Mouse (Mus musculus) fat pad, adult 2 months (tissue): ENCODE data around the gene Gtf2i.

ENCODE experiments used
- DNase-seq: peaks from one replicate; pipeline ENCODE4 v3.0.0-alpha.2; 2011; ENCODE audit warnings: low read depth, low spot score; ENCODE audit errors: extremely low read depth

The Gtf2i gene

DNA sequence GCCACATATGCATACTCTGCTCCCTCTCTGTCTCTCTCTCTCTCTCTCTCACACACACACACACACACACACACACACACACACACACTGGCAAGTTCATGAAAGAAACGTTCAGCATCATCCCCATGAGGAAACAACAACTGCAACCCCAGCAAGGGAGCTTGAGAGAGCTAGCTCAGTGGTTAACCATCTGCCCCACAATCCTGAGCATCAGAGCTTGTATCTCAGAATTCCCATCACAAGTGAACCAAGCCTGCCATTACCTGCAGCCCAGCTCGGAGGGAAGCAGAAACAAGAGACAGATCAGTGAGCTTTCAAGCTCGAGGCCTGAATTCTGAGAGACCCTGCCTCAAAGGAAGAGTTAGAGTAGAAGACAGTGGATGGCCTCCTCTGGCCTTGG, 32.5 kb downstream of the Gtf2i start:
- DNase-seq: no peak

DNA sequence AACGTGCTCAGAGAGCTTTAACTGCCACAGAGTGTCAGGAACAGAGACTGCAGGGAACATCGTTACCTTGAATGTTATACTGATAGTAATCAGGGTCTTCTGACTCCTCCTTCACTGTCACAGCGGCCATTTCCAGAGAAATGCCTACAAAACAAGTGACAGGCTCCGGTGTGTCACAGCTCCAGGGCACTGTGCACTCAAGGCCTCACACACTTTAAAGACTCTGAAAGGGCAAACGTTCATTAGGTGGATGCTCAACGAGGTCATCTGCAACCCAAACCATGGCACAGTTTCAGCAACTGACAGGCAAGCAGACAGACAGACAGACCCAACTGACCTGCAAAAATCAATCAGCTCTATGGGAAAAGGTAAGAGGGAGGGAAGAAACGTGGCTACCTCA, 35.2 kb downstream of the Gtf2i start:
- no peak for DNase-seq

DNA sequence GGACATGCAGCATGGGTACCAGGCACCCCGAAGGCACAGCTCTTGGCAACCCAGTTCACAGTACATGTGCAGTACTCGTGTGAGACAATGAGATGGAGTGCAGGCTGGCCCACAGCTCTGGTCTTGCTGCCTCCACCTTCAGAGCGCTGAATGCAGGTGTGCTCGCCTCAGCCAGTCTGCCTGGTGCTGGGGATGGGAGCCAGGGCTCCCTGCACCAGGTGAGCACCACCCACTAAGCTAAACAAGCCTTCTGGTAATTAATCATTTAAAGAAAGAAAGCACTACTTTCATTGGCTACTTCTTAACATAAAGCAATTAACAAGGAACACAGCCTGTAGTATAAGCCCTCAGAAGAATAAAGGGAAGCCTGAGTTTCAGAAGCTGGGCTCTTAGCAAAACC, 37.5 kb downstream of the Gtf2i start:
- no peak for DNase-seq

DNA sequence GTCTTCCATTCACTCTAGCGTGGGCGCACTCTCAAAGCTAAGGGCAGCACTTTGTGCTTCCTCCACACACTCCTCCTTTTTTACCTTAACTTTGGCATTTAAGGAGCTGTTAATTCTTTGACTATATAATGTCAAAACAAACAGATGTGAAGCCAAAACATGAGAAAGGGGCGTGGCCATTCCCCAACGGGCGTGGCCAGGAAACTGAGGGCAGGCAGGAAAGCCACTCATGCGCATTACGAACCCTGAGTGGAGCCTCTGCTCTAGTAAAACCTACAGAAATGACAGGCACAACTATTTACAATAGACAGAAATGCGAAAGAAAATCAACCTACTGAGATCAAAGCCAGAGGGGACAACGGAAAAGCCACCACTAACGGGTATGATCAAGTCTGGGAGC, 39.0 kb downstream of the Gtf2i start:
- no peak for DNase-seq

DNA sequence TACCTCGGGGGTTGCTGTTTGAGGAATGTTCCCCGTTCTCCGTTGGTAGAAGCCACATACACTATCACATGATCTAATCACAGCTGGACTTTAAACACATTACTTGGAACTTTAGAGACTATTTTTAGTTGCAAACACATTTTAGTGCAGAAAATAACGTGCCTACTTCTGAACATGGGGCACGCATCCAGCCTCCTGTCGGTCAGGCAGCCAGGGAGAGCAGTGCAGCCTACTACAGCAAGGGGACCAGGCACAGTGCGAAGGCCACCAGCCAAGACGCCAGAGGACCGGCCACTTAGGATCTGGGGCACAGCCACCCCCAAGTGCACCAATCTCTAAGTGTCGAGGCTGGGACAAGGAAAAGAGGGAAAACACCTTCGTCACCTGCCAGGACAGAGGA, 39.5 kb downstream of the Gtf2i start:
- DNase-seq: no peak

DNA sequence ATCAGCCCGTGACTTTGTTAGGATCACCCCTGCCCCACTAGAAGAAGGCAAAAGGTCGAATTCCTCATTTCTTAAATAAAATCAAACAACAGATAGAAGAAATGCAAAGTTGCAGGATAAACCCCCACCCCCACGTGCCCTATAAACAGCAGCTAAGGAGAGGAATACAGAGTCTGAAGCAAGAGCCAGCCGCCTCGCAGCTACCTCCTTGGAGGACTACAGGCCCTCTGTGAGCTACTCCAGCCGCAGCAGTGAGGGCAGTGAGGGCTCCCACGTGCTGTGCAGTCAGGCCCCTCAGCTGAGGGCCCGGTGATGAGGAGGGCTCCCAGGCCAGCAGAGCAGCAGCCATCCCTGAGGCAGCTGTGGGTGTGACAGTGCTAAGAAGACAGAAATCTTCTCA, 40.8 kb downstream of the Gtf2i start:
- no peak for DNase-seq

DNA sequence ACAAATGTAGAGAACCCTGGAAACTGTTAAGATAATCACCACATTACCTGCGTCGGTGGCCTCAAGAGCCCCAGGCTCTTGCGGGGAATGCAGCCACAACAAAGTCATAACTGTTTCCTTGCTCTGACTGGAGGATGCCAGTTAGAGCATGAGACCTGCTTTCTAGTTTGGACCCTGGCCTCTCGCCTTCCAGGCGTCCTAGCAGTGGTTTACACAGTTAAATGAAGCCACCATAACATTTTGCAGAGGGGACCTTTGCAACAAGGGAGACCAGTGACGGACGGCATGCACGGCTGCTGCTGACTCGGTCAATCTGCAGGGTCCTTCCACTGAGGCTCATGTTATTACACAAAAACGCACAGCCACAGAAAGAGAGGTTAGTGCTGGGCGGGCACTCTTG, 41.8 kb downstream of the Gtf2i start:
- DNase-seq: no peak

DNA sequence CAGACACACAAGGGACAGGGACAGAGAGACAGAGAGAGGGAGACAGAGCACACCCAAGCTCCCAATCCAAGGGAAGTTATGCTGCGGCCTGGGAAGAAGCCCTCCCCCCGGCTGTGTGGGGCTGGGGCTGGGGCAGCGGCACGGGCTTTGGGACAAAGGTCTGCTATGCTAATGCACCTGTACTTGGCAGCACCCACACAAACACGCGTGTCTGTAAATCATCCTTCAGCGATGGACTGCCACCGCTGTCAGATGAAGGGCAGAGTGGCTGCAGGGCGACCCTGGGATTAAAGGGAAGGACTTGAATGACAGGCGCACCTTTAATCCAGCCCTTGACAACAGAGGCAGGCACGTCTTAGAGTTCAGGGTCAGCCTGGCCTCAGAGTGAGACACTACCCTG, 43.1 kb downstream of the Gtf2i start:
- no peak for DNase-seq

DNA sequence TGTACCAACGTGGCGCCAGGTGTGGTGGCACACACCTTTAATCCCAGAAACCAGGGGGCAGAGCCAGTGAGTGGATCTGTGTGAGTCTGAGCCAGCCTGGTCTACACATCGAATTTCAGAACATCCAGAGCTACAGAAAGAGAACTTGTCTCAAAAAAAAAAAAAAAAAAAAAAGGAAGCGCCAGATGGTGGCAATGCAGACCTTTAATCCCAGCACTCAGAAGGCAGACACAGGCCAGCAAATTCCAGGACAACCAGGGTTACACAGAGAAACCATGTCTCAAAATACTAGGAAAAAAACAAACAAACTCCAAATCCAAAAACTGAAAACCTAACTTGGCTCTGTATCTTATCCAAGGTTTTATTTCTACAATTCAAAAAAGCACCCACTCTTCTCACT, 44.0 kb downstream of the Gtf2i start:
- no peak for DNase-seq

DNA sequence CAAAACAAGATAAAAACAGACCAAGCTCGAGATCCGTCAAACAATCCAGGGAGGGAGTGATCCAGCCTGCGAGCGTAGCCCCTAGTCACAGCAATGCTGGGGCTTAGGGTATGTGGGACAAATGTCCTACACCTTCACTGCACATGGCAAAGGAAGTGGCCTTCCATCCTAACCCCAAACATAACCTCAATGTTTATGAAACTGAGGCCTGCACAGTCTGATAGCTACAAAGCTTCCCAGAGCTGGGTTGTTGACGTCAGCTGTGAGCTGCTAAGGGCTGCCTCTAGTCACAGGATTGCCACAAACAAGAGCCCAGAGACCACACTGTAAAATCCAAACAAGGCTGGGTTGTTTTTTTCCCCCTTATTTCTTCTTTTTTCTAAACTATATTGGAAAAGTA, 44.8 kb downstream of the Gtf2i start:
- DNase-seq: no peak

DNA sequence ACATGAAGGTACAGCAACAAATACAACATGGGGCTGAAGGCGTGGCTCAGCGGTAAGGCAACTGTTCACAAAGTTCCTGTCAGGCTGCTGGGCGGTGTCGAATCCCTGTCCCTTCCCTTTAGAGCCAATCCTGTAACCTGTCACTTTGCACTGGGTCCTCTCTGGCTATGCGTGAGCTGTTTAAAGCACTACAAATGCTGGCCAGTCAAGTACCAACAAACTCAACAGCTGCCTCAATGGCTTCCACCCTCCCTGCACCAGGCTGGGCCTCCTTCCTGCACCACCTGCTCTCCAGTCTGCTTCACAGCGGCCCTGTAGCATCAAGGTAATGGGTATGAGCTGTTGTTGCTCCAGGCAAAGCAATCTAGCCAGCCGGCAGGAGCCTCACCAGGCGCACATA, 45.8 kb downstream of the Gtf2i start:
- DNase-seq: no peak

DNA sequence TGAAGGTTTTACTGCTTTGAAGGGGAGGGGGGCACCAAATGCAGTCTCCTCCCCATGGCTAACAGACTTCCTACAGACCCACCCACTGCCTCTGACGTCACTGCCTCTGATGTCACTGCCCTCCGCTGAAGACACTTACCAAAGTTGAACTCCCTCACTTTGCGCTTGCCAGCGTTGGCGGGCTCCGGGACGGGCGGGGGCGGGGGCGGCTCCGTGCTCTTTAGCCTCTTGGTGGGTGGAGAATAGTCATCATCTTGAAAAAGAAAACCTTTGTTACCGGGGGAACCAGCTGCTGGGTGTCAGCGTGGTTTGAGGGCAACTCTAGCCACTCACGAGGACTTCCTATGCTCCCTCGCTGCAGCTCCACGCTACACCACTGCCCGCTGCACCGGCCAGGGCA, 48.2 kb downstream of the Gtf2i start:
- DNase-seq: no peak

DNA sequence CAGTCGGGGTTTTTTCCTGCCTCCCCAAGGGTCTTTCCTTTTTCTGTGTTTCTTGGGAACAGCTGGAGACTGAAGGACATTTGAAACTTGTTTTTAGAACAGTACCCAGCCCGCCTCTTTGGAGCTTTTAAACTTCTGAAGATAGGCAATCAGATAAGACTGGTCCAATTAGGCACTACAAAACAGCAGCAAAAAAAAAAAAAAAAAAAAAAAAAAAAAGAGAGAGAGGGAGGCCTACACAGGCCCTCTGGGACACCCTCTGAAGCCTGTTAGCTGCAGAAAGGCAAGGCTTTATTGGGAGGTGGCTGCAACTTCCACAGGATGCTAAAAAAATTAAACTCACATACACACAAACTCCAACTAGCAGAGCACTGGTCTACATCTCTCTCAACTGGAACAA, 48.7 kb downstream of the Gtf2i start:
- no peak for DNase-seq

DNA sequence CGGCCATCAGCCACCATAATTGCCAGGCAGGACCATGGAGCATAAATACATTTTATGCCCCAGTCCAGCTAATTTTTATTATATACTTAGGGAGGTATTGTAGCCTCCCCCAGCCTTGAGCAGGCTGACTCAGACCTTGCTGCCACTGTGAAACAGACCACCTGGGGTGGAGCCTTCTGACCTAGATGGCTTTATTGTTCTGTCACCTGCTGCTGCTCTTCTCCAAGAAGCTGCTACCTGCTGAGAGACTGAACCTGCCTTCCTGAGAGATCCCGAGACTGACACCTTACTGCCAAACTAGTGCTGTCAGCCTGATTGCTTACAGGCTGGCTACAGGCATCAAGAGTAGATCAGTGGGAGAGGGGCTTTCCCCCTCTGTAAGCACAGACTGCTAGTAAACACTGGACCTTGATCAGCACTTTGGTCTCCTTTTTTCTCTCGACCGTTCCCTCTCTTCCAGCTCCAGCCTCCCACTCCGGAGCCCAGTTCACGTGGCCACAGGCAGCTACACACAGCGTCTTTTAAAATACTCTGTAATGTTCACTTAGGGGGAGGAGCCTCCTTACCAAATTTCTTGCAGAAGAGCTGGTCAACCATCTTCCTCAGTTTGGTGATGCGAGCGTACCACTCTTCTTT, 54.4 kb downstream of the Gtf2i start:
- no peak for DNase-seq

DNA sequence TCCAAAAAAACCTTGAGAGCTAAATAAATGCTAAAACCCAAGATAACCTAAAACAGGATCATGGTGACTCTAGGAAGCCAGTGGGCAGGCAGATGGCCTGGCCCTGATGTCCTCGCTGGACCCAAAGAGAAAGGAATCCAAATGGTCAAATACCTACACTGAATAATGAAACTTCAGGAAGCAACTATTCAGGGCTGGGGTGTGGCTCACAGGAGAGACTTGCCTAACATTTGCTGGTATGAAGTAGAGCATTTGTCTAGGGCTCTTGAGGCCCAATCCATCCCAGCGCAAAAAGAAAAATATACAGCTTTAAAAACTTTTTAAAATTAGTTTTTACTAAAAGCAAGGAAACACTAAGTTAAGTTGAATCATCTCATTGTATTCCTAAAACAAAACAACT, 55.6 kb downstream of the Gtf2i start:
- no peak for DNase-seq

DNA sequence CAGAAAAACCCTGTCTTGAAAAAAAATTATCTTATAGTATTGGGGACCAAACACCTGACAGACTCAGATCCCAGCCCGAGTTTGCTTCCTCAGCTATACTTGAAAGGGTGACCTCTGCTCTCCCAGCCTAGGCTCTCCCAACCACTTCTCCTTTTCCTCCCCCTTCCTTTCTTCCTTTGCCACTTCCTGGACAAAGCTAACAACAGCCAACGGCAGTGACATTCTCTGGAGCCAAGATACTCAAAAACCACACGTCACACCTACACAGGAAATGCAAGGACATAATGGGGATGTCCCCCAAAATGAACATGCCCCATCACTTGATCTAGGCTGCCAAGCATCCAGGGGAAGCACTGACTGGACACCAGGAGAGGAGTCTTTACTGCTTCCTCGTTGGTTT, 56.2 kb downstream of the Gtf2i start:
- DNase-seq: no peak

DNA sequence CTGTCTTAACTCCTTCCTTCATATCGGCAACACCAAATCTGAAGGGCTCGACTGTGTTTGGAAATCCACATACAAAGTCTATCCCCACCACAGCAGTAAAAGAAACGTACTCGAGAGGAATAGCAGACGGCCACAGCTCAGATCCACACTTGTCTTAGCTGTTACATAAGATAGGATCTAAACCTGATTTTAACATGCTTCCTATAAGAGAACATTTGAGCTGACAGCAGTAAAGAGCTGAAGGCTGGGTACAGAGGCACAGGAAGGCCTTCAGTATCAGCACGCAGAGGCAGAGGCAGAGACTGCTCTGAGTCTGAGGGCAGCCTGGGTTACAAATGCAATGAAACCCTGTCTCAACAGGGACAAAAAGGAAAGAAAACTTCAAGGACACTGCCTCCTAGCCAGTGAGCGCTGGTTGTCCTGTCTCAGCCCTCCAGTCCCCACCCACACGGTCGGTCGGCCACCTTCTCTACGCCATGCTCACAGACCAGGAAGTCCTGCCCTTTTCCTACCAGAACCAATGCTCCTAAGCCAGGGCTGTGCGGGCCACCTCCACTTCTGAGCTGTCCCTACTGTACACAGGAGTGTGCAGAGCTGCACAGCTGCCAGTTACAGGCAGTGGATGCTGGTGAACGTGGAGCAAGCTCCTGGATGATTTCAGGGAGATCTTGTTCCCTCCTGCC, 57.1 kb downstream of the Gtf2i start:
- DNase-seq: no peak

DNA sequence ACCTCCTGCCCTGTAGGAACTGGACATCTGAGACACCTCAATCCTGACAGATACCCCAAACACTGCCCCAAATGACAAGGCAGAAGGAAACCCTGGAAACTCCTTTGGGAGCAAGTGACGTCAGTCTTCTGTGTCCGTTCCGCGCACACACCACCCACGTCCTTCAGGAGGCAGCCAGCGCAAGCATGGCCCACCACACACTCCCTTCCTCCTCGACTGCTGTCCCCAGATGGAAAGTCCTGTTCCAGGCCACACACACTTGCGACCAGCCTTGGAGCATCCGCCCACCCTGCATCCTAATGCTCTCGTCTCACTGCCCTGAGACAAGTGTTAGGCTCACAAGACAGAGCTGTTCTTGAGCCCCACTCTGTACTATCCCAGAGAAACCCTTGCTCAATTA, 59.3 kb downstream of the Gtf2i start:
- no peak for DNase-seq

DNA sequence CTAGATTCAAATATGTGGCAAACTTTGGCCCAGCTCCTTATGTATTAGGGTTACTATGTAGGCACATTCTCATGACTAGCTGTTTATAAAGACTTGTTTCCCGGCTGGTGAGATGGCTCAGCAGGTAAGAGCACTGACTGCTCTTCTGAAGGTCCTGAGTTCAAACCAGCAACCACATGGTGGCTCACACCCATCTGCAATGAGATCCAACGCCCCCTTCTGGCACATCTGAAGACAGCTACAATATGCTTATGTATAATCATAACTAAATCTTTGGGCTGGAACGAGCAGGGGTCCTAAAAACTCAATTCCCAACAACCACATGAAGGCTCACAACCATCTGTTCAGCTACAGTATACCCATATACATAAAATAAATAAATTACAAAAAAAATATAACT, 60.8 kb downstream of the Gtf2i start:
- no peak for DNase-seq

DNA sequence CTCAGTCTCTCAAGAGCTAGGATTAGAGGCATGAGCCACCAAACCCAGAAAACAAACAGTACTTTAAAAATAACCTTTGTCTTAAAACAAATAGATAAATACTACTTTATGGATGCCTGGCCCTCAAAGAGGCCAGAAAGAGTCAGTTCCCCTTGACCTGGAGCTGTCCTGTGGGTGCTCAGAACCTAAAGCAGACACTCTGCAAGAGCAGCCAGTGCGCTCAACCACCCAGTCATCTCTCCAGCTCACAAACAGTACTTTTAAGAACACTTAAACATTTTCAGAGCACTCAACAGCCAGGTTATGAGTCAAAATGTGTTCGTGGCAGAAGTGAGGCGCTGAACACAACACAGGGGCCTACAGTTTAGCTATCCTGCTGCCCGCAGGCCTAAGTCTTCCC, 63.5 kb downstream of the Gtf2i start:
- no peak for DNase-seq

DNA sequence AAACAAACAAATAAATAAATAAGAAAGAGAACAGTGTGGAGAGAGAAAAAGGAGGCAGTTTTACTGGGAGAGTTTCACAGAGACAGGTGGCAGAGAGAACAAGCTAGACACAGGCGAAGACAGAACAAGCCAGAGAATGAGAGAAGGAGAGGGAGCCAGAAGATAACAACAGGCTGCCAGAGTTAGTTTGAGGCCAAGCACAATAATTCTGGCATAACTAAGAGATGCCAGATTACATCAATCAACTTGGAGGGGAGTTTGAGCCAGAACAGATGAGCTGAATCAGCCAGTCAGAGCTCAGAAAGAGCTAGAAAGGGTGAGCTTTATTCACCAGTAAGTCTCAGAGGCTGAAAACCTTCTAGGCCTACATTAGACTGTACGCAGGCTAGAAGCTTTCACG, 64.0 kb downstream of the Gtf2i start:
- DNase-seq: no peak

DNA sequence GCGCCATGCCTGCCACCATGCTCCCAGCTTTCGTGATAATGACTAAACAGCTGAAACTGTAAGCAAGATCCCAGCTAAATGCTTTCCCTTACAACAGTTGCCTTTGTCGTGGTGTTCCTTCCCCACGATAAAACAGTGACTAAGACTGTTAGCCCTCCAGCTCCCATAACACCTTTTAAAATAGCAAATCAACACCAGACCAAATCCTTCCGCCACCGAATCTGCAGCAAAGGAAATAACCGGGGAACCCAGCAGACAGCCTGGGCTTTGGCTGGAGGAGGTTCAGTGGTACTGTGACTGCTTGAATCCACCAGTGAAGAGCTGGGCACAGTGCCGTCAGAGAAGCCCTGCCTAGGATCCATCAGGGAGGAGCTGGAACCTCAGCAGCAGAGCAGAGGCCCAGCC, 65.3 kb downstream of the Gtf2i start:
- no peak for DNase-seq

DNA sequence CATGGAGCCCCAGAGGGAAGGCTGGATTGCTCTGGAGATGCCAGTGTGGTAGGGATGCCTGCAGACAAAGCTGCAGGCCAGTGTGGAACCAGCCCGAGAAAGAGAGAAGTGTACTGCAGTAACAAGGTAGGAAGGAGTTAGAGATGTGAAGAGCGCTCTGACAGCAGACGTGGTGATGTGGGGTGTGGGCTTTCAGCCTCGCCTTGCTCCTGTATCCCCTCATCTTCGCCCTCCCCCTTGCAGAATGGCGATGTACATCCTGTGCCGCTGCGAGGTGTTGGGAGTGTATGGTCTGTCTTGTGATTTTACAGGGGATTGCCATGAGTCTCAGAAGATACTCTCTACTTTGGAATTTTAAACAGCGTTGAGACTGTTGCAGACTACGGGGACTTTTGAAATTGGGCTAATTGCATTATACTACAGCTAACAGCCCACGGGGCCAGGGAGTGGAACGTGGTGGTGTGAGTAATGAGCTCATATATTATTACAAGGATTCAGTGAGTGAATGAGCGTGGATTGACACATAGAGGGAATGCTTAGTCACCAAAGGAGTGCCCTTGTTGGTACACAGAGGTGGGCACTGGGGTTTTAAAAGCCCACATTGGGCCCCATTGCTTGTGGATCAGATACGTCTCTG, 65.8 kb downstream of the Gtf2i start:
- DNase-seq: no peak
